Mouse (Mus musculus): ENCODE results near the gene Arhgap27.

- TF ChIP-seq TAL1 (IDR thresholded peaks at IDR 0.05; ENCODE audit: low read length) (no peak), GATA1 (IDR thresholded peaks at IDR 0.05; ENCODE audit: low read length) (no peak)
Observed at GRCm38 (mm10) chr11:103361396-103362053, 2.0 kb downstream of the Arhgap27 start.

All from erythroblast, embryonic 14.5 days (primary cell).